Comparison of ENCODE assay signal across 9 mouse cellular contexts in the genomic region with DNA sequence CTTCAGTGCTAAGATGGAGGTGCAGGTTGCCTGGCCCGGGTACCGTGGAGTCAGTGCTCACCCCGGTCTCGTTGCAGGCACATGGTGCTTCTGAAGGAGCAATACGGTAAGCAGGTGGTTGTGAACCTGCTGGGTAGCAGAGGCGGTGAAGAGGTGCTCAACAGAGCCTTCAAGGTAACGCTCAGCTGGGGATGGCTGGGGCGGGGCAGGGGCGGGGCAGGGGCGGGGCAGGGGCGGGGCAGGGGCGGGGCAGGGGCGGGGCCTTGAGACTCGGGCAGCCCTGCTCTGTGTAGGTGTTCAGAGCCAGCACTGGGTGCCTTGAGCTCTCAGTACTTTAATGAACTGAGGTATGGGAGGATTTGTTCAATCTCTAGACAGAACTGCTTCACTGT.
DNase-seq lines count a peak whose midpoint lies in the region; ATAC-seq and TF ChIP-seq lines count a peak whose summit lies in the region.
"Had no signal": no experiment of that assay in that cellular context is flagged by ENCODE, and none has a peak within 500 bp of the region (broad histone marks: within the 10 kb centered on the region; RNA-seq: fewer than 3 reads in every experiment).

No protein-coding gene starts in this region.

- no peaks in the 10 kb centered on the region for H3K27me3 ChIP-seq in lung, embryonic 15.5 days
- H3K27me3 ChIP-seq in embryonic facial prominence, embryonic 14.5 days (replicated peaks; ENCODE audit: control insufficient read depth, insufficient read depth, low read length) = no peaks in the 10 kb centered on the region
- no peaks in the 10 kb centered on the region; the same call in 1 of the 2 replicates for H3K27me3 ChIP-seq in limb, embryonic 13.5 days
- H3K27me3 ChIP-seq in cerebellum, adult 2 months (ENCODE audit: control insufficient read depth, insufficient read depth, low read length) = no peaks in the 10 kb centered on the region

- no peaks in the 10 kb centered on the region for H3K36me3 ChIP-seq in lung, embryonic 15.5 days
- H3K36me3 ChIP-seq in embryonic facial prominence, embryonic 14.5 days (ENCODE audit: control insufficient read depth, insufficient read depth, low read length) = no peaks in the 10 kb centered on the region
- H3K36me3 ChIP-seq in limb, embryonic 13.5 days = no peaks in the 10 kb centered on the region

- H3K4me3 ChIP-seq in lung, embryonic 15.5 days = no peak overlapping the region
- H3K4me3 ChIP-seq in embryonic facial prominence, embryonic 14.5 days (ENCODE audit: low read depth, low read length) = no peak overlapping the region
- H3K4me3 ChIP-seq in limb, embryonic 13.5 days = no peak overlapping the region
- no peak overlapping the region for H3K4me3 ChIP-seq in olfactory bulb, adult 2 months (ENCODE audit: insufficient read depth, low read depth, low read length)
- H3K4me3 ChIP-seq in cerebellum, adult 2 months (replicated peaks; ENCODE audit: insufficient read depth, low read depth, low read length) = no peak overlapping the region
- H3K4me3 ChIP-seq: myocyte had no signal

- no peak for TF ChIP-seq CTCF in olfactory bulb, adult 2 months (IDR thresholded peaks at IDR 0.05; ENCODE audit: insufficient read depth, low read depth, low read length)
- TF ChIP-seq CTCF in cerebellum, adult 2 months (IDR thresholded peaks at IDR 0.05; ENCODE audit: borderline replicate concordance, insufficient read depth, low read depth, low read length) = no peak

- no peak for TF ChIP-seq POLR2A in olfactory bulb, adult 2 months (IDR thresholded peaks at IDR 0.05; ENCODE audit: insufficient read depth, low read depth, low read length)
- no peak for TF ChIP-seq POLR2A in cerebellum, adult 2 months (IDR thresholded peaks at IDR 0.05; ENCODE audit: borderline replicate concordance, insufficient read depth, low read length)

- peak overlapping the region; percentile 93 for H3K27ac ChIP-seq in lung, embryonic 15.5 days
- H3K27ac ChIP-seq in embryonic facial prominence, embryonic 14.5 days (replicated peaks; ENCODE audit: low read depth, low read length) = peak overlapping the region; percentile 89
- peak overlapping the region; percentile 78; the same call in 1 of the 2 replicates for H3K27ac ChIP-seq in limb, embryonic 13.5 days
- H3K27ac ChIP-seq in olfactory bulb, adult 2 months (ENCODE audit: insufficient read depth, low read depth, low read length) = peak overlapping the region; percentile 39
- H3K27ac ChIP-seq in cerebellum, adult 2 months (ENCODE audit: insufficient read depth, low read length) = no peak overlapping the region

- WGBS in lung, embryonic 15.5 days = 13% methylated on average over 12 of the region's 14 CpGs
- WGBS in embryonic facial prominence, embryonic 14.5 days = 19% methylated on average over 6 of the region's 14 CpGs
- 10% methylated on average over 12 of the region's 14 CpGs for WGBS in limb, embryonic 13.5 days
- WGBS in olfactory bulb, adult 2 months = 19% methylated on average over 14 of the region's 14 CpGs
- WGBS in cerebellum, adult 2 months = 27% methylated on average over 14 of the region's 14 CpGs

- H3K9me3 ChIP-seq in lung, embryonic 15.5 days = no peaks in the 10 kb centered on the region
- no peaks in the 10 kb centered on the region for H3K9me3 ChIP-seq in embryonic facial prominence, embryonic 14.5 days (ENCODE audit: control insufficient read depth, low read length)
- no peaks in the 10 kb centered on the region for H3K9me3 ChIP-seq in limb, embryonic 13.5 days

- ATAC-seq in lung, embryonic 15.5 days (ENCODE audit: borderline replicate concordance, extremely low read depth, low FRiP score, low TSS enrichment) = peak; percentile 70
- ATAC-seq in embryonic facial prominence, embryonic 14.5 days (ENCODE audit: low read depth) = peak; percentile 84
- ATAC-seq in limb, embryonic 13.5 days (ENCODE audit: low FRiP score, low read depth) = peak; percentile 30; the same call in 1 of the 2 replicates
- ATAC-seq in erythroid progenitor cell, adult 5-6 weeks (replicated peaks; ENCODE audit: low FRiP score, poor library complexity, severe bottlenecking) = no peak

- peaks cover 41% of the 10 kb centered on the region for H3K4me1 ChIP-seq in lung, embryonic 15.5 days
- peaks cover 18% of the 10 kb centered on the region for H3K4me1 ChIP-seq in embryonic facial prominence, embryonic 14.5 days (ENCODE audit: control insufficient read depth, insufficient read depth, low read length)
- peaks cover 36% of the 10 kb centered on the region for H3K4me1 ChIP-seq in limb, embryonic 13.5 days
- peaks cover 29% of the 10 kb centered on the region for H3K4me1 ChIP-seq in olfactory bulb, adult 2 months (ENCODE audit: control insufficient read depth, insufficient read depth, low read length)
- H3K4me1 ChIP-seq in cerebellum, adult 2 months (ENCODE audit: control insufficient read depth, insufficient read depth, low read length) = peaks cover 41% of the 10 kb centered on the region

- no peak overlapping the region for H3K9ac ChIP-seq in lung, embryonic 15.5 days
- H3K9ac ChIP-seq in embryonic facial prominence, embryonic 14.5 days (ENCODE audit: low read depth, low read length) = no peak overlapping the region
- no peak overlapping the region for H3K9ac ChIP-seq in limb, embryonic 13.5 days

- peak overlapping the region; percentile 18; the same call in 1 of the 2 replicates for H3K4me2 ChIP-seq in lung, embryonic 15.5 days
- peak overlapping the region; percentile 32 for H3K4me2 ChIP-seq in embryonic facial prominence, embryonic 14.5 days (ENCODE audit: low read depth, low read length)
- H3K4me2 ChIP-seq in limb, embryonic 13.5 days (replicated peaks) = peak overlapping the region; percentile 37

- no peak for DNase-seq in lung, postnatal 25 days (ENCODE audit: low spot score)
- peak; percentile 36 for DNase-seq in embryonic facial prominence, embryonic 14.5 days (ENCODE audit: low spot score)
- DNase-seq in cerebellum, adult 2 months = no peak
- no peak for DNase-seq in urinary bladder, adult 2 months (ENCODE audit: low spot score)
